Mouse (Mus musculus) left cerebral cortex, postnatal 4 days (tissue): ENCODE measurements around the gene Slfn4. TPM values are rescaled to one million over a fixed set of nuclear protein-coding genes. Genes with fewer than 3 reads are reported as not detected.
A peak's percentile ranks its signal among the peaks of the same experiment; 100 is the strongest.
"Not testable (repeated sequence)": the region's sequence is repeated elsewhere in the genome, so short reads cannot be mapped to it uniquely, and the experiment has no call there.

Experiments
- DNase-seq: peaks from one replicate; pipeline ENCODE4 v3.0.0-alpha.2; 2022
- intact Hi-C: fragments of 180-260 bp; cut with DNase I; formaldehyde crosslinking; loops from one replicate; pipeline ENCODE4 v1.15.1; 2025
- total RNA-seq, 2 experiments: library from RNA; stranded (reverse); gene quantifications; 2 replicates each; pipeline ENCODE4 v1.2.3; 2021

Slfn4 gene
- under 1 TPM in 1 of 2 experiments, not detected in 1; 0.18 TPM for total RNA-seq

DNA sequence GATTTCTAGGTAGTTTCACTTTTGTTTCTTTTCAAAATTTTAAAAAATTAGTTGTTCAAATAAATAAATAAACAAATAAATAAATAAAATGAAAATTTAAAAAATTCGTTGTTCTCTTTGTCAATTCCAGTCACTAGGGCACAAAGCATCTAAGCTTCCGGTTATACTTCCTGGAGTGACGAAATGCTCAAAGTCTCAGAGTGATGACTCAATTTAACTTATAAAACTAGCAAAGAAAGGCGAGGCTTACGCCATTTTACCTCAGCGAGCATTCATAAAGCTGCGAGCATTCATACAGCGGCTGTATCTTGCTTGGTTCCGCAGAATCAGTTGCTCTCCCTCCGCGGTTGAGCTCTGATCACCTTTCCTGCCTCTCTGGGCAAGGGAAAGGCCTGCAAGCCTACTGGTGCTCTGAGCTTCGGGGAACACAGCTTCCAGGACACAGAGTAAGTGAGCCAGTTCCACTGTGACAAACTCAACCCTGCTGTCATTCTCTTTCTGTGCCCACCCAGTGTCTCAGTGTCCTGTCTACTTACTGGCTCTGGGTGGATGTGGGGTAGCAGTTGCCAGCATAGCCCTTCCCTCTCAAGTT is at the start of gene Slfn4:
Gene Slfn4 (plus strand): TSS at position 239 of the 592 bp plus-strand sequence.
- intact Hi-C loops = no loop called here
- DNase-seq = no peak

DNA sequence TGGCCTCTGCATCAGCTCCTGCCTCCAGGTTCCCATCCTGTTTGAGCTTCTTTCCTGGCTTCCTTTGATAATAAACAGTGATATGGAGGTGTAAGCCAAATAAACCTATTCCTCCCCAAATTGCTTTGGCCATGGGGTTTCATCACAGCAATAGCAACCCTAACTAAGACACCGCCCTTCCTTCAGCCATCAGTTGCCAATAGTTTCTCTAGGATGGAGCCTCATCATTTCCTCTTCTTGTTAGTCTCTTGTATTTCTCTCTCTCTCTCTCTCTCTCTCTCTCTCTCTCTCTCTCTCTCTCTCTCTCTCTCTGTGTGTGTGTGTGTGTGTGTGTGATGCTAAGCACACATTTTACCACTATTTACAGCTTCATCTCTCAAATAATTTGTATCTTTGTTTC is 49.4 kb upstream of the Slfn4 start:
- intact Hi-C loops, DNase-seq: not testable (repeated sequence)

DNA sequence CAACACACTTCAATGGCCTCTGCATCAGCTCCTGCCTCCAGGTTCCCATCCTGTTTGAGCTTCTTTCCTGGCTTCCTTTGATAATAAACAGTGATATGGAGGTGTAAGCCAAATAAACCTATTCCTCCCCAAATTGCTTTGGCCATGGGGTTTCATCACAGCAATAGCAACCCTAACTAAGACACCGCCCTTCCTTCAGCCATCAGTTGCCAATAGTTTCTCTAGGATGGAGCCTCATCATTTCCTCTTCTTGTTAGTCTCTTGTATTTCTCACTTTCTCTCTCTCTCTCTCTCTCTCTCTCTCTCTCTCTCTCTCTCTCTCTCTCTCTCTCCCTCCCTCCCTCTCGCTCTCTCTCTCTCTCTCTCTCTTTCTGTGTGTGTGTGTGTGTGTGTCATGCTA is 37.7 kb upstream of the Slfn4 start:
- DNase-seq, intact Hi-C loops: not testable (repeated sequence)

DNA sequence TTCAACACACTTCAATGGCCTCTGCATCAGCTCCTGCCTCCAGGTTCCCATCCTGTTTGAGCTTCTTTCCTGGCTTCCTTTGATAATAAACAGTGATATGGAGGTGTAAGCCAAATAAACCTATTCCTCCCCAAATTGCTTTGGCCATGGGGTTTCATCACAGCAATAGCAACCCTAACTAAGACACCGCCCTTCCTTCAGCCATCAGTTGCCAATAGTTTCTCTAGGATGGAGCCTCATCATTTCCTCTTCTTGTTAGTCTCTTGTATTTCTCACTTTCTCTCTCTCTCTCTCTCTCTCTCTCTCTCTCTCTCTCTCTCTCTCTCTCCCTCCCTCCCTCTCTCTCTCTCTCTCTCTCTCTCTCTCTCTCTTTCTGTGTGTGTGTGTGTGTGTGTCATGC is 26.0 kb upstream of the Slfn4 start:
- intact Hi-C loops, DNase-seq: not testable (repeated sequence)

DNA sequence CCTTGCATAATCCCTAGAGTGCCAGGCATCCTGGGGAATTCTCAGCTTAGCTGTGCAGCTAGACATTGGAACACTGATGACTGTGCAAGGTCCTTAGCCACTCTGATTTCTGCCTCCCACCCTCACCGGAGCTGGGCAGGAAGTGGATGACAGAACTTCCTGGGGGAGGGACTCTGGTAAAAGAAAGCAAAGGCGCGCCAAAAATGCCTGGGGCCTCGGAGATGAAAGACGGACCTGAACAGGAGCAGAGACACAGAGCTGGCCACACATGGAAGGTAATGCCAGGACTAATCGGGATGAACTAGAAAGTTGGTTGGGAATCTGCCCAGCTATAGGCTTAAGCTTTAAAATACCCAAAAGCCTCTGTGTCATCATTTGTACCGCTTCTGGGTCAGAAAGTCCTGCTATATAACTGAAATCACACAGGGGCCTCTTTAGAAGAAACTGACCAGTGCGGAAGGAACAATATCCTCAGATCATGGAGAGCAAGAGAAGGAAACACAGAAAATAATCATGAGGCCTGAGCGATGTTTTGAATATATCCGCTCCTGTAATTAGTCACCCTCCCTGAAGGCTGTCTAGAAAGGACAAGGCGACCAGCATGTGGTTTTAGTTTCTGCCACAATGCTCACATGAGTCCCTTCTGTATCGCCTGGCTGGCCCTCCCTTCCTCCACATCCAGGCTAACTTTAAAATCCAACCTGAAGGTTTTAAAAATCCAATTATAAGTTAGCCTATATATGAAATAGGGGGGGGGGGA is 16.3 kb downstream of the Slfn4 start, which contains the start of gene Slfn3:
Gene Slfn3 (plus strand): TSS at position 197 of the 760 bp plus-strand sequence.
- intact Hi-C loops = no loop called here
- DNase-seq = peak; percentile 15

DNA sequence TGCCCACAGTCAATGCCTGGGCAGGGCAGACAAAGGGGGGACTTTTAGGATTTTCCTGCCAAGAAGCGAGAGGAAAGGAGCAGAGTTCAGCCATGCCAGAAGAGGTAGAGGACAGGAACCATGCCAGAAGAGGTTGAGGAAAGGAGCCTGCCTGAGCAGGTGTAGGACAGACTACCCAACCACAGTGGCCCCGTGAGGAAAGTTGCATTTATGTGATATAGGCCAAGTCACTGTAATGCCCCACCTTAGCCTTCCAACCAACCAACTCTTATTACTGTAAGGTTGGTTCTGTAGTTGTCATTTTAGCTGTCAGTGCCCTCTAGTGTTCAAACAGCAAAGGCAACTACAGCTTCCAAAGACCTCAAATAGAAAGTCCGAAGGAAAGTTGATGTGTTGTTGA is 17.0 kb downstream of the Slfn4 start:
- intact Hi-C loops = no loop called here
- no peak for DNase-seq

DNA sequence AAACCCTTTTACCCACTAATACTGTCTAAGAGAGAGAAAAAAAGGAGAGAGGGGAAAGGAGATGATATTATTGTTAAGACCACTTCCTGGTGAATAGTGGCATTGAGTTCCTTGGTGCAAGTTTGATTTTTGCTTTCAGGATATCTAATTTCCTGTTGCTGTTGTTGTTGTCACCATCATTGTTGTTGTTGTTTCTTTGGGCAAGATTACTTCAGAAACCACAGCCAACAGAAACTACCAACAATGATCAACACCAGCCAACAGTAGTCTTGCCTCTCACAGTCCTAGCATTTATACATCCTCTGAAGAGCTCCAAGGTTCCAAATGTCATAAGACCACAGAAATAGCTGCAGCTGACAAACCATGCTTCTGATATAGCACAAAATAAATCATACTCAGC is 30.0 kb downstream of the Slfn4 start:
- no peak for DNase-seq
- intact Hi-C loops = no loop called here

DNA sequence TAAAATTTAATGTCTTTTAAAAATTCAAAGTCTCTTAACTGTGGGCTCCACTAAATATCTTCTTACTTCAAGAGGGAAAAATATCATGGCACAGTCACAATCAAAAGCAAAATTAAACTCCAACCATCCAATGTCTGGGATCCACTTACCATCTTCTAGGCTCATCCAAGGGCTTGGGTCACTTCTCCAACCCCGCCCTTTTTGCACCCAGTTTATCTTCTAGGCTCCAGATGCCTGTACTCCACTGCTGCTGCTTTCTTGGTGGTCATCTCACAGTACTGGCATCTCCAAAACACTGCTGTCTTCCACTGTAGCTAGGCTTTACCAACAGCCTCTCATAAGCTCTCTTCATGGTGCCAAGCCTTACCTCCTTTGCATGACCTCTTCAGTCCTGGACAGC is 41.1 kb downstream of the Slfn4 start:
- DNase-seq = no peak
- intact Hi-C loops = no loop called here

DNA sequence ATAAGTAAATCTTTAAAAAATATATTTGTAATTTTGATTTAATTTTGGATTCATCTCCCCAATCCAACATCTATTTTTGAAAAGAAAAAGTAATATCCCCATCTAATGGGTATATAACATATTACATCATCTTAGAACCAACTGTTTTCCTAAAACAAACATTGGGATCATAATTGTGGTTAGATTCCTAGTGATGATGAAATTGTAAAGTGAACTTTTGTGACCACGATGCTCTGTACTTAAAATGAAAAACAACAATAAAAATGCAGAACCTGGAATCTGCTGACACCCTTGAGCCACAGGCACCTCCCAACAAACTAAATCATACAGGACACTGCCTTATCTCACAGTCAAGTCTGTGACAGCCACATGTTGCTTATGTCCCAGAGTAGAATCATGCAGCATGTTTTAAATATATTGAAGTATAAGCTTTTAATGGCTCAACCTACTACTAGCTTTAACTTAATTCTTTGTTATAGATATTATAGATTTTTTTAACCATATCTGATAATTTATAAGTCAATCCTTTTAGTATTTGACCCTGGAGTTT is 46.4 kb downstream of the Slfn4 start:
- intact Hi-C loops = no loop called here
- DNase-seq = no peak

DNA sequence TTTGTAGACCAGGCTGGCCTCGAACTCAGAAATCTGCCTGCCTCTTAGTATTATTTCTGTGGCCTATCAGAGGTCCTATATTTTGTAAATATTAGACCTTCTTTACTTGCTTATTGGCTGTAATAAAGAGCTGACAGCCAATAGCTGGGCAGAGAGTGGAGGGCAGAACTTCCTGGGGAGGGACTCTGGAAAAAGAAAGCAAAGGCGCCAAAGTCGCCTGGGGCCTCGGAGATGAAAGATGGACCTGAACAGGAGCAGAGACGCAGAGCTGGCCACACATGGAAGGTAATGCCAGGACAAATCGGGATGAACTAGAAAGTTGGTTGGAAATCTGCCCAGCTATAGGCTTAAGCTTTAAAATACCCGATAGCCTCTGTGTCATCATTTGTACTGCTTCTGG is 48.4 kb downstream of the Slfn4 start:
- no peak for DNase-seq

DNA sequence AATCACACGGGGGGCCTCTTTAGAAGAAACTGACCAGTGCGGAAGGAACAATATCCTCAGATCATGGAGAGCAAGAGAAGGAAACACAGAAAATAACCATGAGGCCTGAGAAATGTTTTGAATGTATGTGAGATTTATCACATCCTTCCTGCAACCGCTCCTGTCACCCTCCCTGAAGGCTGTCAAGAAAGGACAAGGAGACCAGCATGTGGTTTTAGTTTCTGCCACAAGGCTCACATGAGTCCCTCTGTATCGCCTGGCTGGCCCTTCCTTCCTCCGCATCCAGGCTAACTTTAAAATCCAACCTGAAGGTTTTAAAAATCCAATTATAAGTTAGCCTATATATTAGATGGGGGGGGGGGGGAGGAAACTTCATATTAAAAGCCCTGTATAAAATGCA is 48.8 kb downstream of the Slfn4 start:
- intact Hi-C loops, DNase-seq: not testable (repeated sequence)

More for the DNA sequence above, 48.4 kb downstream of the Slfn4 start:
- intact Hi-C loops = no loop called here

DNA sequence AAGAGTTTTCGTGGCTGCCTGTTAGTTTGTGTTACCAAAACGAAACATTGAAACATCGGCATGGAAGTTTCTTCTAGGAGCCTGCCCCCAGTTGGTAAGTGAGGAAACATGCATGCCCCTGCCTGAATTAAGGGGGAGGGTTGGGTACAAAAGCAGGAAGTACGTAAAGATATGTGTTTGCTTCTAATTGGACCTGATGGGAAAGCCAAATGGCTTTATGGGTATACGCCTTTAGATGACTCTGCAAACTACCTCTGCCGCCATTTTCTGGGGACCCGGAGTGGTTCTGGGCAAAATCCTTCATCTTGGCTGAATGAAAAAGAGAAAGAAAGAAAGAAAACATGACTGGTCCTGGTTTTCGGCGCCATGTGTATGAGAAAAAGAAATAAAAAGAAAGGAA is 49.2 kb downstream of the Slfn4 start:
- DNase-seq = no peak
- intact Hi-C loops = no loop called here

DNA sequence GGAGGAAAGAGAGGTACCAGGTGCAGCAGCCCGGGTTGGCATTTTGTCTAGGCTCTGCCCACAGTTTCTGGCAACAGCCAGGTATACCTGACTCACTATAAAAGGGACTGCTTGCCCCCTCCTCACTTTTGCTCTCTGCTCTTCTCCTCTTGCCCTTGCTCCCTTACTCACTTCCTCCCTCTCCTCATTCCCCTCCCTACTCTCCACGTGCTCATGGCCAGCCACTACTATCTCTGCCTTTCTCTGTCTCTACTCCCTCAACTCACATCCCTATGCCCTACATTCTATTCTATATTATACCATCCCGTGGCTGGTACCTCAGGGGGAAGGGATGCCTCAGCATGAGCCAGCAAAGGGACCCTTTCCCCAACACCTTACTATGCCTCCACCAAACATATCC is 49.8 kb downstream of the Slfn4 start:
- DNase-seq = no peak
- intact Hi-C loops = no loop called here

DNA sequence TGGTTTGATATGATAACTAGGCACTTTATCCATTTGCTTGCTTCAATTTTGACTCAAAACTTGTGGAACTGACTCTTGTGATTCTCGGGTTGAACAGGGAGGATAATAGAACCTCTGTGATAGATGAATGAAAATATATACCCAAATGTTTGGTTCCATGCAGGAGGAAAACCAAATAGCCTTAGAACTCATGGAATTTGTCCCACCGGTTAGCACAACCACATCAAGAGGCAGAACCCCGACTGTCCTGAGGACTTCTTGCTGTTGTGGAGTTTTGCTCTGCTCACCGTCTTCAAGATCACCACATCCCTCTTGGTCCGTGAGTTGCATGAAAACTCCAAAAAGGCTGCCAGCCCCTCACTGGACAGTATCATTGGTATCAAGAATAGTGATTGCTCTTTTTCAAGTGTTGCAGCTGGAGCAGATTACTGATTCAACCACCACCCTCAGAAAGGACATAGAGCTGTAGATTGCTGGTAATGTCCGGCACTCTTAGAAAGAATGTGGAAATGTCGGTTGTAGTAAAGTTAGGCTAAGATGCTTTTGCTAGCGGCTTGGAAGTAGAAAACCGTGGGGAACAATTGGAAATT is 50.5 kb downstream of the Slfn4 start:
- no peak for DNase-seq
- intact Hi-C loops = no loop called here

DNA sequence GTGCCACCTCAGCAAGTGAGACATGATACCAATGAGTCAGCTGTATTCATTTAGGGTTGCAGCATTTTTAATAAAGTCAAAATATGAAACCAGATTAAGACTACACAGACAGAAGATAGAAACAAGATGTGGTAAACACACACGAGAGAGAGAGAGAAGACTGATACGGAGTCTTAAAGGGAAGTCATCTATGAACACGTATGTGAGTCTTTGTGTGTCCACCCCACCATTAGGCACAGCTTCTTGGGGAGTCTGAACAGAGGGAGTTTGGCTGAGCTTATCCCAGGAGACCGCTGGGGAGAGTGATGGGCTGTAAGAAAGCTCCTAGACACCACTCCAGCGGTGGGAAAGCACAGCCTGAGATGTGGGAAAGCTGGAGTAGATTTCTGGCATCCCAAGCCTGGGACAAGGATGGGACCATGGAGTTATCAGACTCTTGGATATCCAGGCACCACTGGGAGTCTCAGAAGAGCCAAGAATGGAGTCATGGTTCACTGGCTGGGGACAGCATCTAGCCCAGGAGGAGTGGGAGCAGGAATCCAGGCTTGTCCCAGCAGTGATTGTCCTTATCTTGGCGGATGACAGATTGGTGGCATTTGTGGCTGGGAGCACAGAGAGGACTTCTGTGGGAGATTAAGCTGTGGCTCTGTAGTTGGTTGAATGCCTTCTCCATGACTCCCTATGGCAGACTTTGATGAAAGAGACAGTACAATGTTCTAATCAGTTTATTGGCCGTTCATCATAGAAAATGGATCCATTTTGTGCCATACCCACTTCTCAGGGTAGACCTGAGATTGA is 53.1 kb downstream of the Slfn4 start:
- intact Hi-C loops = no loop called here
- no peak for DNase-seq

DNA sequence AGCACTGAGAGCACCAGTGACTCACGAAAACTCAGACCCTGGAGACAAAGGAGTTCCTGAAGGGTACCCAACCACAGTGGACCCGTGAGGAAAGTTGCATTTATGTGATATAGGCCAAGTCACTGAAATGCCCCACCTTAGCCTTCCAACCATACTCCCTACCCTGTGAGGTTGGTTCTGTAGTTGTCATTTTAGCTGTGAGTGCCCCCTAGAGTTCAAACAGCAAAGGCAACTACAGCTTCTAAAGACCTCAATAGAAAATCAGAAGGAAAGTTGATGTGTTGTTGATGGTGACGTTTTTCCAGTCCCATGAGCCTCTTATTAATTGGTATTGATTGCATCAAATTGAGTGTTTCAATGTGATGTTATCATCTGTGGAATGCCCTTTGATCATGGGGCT is 56.0 kb downstream of the Slfn4 start:
- intact Hi-C loops = no loop called here

DNA sequence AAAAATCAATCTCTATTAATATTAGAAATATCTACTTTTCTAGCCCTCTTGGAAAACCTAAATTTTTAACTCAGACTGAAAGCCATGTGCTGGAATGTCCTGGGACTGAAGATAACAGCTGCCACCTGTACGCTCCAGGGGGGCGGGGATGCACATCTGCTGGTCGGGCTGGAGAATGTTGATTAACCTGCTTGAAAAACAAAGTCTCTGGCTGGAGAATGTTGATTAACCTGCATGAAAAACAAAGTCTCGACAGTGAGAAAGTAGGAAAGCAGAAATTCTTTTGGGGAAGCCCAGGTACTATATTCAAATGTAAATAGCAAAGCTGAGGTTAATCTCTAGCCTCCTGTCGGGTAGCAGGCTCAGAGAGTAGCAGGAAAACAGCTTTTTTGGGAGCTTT is 58.6 kb downstream of the Slfn4 start:
- DNase-seq, intact Hi-C loops: not testable (repeated sequence)

More for the DNA sequence above, 56.0 kb downstream of the Slfn4 start:
- DNase-seq = no peak

DNA sequence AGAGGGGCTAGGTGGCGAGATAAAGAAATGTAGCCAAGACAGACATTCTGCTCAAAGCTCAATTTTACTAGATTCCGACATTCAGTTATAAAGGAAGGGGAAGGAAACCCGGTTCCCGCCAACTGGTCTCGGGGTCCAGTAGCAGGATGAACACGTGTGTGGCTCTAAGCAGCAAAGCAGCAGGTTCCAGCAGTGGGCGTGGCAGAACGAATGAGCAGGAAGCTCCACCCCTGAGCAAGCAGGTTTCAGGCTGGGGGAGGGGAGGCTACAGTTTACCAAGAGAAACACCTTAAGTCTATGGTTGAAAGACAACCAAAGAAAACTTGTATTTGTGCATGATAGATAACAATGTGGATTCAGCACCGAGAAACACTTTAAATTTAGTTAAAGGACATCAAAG is 62.4 kb downstream of the Slfn4 start:
- DNase-seq, intact Hi-C loops: not testable (repeated sequence)

DNA sequence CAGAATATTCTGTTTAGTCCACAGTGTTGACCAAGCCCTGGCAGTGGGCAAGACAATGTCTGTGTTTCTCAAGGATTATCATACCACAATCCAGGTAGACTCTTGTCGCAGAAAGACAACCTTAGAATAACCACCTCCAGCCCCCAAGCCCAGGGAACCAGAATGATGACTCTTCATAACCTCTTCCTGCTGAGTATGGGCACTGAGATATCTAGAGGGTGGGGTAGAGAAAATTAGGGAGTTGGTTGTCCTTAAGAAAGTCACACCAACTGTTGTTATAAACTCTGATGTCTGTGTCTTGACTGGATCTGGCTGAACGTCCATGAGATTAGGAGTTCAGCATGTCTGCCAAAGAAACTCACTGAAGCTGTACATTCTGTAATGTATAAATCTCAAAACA is 63.4 kb downstream of the Slfn4 start:
- intact Hi-C loops = no loop called here
- no peak for DNase-seq

DNA sequence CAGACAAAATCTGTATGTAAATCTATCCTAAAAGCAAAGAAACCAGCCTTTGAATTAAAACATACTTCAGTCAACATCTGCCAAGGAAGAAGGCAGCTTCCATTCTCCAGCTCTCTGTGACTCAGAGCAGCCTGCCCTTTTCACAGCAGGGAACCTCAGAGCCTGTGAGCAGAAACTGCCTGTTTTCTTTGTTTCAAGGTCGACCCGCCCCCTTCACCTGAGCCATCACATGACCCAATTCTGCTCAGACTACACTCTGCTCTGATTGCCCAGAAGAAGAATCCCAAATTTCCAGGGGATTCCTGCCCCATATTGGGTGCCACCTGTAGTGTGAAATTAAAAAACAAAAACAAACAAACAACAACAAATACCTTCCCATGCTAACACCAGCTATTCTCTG is 64.8 kb downstream of the Slfn4 start:
- intact Hi-C loops = no loop called here
- no peak for DNase-seq
